Mouse (Mus musculus) layer of hippocampus, adult 2 months (tissue): ENCODE results near the gene Fam20a. TPM values are rescaled to one million over a fixed set of nuclear protein-coding genes. Genes with fewer than 3 reads are reported as not detected.

Experiments used
- DNase-seq, 2 experiments: peaks; one replicate each; pipeline ENCODE4 v3.0.0; 2022; ENCODE audit warnings: low spot score in 2 of 2
- H3K27ac ChIP-seq: fragments of 200-600 bp; 2 replicates; pipeline ENCODE4 v1.8.1; 2022
- H3K4me3 ChIP-seq: fragments of 200-600 bp; 2 replicates; pipeline ENCODE4 v1.8.1; 2022; ENCODE audit warnings: mild to moderate bottlenecking
- CTCF ChIP-seq: fragments of 200-600 bp; conservative IDR thresholded peaks from 2 replicates; pipeline ENCODE4 v1.8.1; 2022; ENCODE audit warnings: antibody characterized with exemption, mild to moderate bottlenecking, moderate library complexity
- total RNA-seq, 2 experiments: library from RNA; stranded (reverse); gene quantifications; 2 replicates each; pipeline ENCODE4 v1.2.3; 2021

The Fam20a gene
- total RNA-seq, 2 experiments from 2014 or later = 13.6 to 16.1 TPM

DNA sequence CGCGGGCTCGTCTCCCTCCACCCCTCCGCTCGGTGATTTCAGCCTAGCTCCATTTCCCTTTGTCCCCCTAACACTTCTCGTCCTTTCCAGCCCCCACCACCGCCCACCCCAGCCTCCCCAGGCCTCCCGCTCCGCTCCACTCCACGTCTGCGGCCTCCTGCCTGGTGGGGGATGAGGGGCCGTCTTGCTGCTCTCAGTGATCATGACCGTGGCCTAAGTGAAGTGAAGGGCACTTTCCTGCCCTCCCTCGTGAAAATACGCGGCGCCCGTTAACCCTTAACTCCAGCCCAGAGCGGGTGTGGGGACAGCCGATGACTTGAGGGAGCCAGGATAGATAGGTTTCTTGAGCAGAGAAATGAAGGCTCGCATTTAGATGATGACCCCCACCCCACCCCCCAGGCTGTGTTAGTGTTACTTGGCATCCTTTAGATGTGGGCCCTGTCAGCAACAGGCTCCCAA lies 70.5 kb downstream of the Fam20a start:
- Histone ChIP-seq H3K4me3 (peak overlapping the region; percentile 82), H3K27ac (peak overlapping the region; percentile 100)
- TF ChIP-seq CTCF = no peak
- DNase-seq = no peak

DNA sequence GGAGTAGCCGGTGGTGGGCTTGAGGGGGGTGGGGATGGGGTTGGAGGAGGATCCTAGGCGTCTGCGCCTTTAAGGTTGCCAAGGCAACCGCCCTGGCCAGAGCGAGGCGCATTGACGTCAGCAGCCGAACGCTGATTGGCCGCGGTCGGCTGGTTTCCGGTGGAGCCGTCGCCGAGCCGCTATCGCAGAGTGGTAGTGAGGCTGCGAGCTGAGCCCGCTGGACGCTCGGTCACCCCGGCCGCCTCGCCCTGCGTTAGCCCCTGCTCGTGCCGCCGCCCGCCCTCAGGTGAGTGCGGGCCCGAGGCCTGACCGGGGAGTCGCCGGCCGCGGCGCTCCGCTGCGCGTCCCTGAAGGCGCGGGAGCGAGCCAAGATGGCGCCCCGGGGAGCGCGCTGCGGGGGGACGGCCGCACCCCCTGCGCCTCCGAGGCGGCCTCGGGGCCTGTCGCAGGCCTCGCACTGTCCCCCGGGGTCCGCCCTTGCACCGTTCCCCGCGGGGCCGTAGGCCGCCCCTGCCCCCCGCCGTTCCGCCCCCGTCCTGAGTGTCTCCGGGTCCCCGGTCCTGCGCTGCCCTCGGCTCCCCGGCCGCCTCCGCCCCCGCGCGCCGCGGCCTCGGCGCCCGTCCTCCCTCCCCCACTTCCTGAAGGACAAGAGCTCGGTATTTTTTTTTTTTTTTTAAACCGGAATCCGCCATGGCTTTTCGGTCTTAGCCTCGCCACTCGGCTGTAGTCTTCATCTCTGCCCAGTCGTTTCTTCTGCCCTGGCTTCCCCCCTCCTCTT lies 71.1 kb downstream of the Fam20a start:
- DNase-seq = peak; percentile 92 to 94
- H3K4me3 ChIP-seq = peak overlapping the region; percentile 82
- no peak for TF ChIP-seq CTCF
- peak overlapping the region; percentile 100 for H3K27ac ChIP-seq

DNA sequence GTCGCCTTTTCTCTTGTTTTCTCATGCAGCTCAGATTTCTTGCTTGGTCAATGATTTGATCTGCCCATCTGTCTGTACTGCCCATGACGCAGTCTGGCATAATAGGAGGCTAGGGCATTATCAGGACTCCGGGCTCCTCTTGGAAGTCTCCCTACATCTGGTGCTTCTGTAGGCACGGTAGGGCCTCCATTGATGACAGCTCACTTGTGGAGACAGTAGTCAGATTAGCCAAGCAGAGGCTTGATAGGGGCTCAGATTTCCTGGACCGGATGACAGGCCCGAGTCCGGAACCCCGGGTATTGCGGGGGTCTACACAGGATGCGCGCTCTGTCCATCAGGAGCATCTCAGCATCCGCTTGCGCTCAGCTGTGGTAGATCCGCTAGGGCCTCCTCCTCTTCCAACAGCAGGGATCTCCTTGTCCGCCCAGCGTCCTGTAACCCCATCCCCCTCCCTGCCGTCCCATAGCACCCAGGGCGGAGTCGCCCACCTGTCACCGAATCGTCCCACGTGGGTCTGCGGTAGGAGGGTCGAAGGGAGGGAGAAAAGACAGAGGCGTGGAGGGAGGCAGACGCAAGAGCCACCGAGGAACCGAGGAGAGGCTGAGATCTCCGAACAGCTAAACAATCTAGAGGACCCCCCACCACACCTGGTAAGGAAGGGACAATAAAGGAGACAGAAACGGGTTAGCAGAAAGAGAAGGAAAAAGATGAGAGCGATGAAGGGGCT lies 71.9 kb downstream of the Fam20a start:
- Histone ChIP-seq H3K27ac (peak overlapping the region; percentile 100), H3K4me3 (peak overlapping the region; percentile 82)
- TF ChIP-seq CTCF = no peak
- DNase-seq = peak; percentile 88 to 91

DNA sequence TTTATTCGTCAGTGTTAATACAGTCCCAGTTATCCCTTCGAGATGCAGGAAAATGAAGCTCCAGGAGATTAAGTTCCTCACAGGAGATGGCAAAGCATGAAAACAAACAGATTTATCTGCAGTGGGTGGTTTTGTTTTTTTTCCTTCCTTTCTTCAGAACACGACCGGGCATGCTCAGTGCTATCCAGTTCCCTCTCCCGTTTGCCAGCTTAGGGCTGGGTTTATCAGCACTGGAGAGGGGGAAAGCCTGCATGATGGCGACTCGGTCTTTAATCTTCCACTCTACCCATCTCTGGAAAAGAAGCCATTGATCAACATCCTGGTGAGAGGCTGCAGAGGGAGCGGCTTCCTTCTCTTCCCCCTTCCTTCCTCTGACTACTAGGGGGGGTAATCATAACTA lies 72.9 kb downstream of the Fam20a start, which contains the start of gene Prkar1a:
Prkar1a (plus strand) TSS at position 200 of the 400 bp plus-strand sequence.
- TF ChIP-seq CTCF = no peak
- H3K27ac ChIP-seq = peak within 1 kb of the TSS; percentile 100
- peak within 1 kb of the TSS; percentile 82 for H3K4me3 ChIP-seq
- DNase-seq = peak in 1 of 2 experiments; percentile 41

DNA sequence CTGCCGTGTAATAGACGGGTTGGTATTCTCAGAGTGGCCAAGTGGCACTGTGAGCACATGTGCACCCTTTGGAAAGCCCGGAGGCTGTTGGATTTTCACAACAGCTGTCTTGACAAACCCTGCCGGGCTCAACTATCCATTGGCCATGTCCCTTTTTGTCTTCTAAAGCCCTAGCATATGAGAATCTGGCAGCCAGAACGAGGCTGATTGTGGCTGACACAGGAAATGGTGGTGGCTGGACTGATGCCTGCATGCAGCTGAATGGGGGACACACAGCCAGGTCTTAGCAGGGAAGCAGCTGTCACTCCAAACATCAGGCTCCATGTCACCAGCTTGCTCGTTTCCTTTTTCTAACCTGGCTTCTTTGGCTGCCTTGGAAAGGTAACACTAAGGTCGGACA lies 73.6 kb downstream of the Fam20a start:
- Histone ChIP-seq H3K4me3 (no peak overlapping the region; the same call in 1 of the 2 replicates), H3K27ac (peak overlapping the region; percentile 100)
- no peak for TF ChIP-seq CTCF
- DNase-seq = peak in 1 of 2 experiments; percentile 21

DNA sequence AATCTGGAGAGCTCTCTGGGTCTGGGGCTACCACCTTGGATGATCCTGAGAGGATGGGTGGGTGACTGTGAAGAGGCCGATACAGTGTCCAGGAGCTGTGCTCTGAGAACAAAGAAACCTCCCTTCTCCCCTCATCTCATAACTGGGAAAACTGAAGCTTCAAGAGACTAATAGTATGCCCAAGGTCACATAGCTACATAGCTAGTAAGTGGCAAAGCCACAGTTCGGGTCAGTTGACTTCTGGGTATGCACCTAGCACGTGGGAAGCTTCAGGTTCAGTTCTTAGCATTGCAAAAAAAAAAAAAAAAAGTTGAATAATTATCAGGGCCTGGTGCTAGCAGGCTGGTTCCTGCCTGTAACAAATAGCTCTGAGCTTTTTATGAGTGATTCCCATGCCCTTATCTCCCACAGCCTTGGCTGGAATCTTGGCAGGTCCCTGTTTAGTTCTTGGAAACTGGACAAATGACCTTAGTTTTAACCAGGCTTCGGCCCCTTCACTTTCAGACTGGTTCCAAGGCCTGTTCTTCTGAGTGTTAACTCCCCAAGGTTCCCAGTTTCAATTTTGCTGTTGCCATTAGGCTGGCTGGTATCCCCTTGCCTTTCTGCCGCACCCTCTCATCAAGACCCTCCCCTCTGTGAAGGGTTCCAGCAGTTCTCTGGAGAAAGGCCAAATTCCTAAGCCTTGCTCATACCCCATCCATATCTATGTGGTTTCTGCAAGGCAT lies 80.4 kb downstream of the Fam20a start:
- Histone ChIP-seq H3K4me3 (no peak overlapping the region), H3K27ac (no peak overlapping the region)
- no peak for DNase-seq
- no peak for TF ChIP-seq CTCF

DNA sequence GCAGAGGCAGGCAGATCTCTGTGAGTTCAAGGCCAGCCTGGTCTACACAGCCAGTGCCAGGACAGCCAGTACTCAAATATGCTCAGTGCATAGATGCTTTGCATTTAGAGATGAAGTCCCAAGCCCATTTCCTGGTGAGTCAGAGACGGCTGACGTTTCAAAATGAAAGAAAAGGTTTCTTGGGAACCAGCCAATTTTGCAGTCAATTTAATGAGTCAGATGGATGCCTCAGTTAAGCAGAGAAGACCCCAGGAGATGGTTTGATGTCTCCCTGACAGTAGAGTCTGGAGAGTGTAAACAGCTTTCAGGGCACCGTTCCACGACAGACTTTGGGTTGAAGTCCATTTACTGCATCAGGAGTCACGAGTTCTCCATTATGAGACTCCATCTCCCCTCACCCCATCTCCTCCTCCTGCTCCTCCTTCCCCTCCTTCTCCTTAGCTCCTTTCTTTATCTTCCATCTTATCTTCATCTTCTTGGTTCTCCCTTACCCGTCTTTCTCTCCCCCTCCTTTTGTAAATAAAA lies 86.1 kb downstream of the Fam20a start:
- Histone ChIP-seq H3K27ac (no peak overlapping the region), H3K4me3 (no peak overlapping the region)
- no peak for TF ChIP-seq CTCF
- no peak for DNase-seq

DNA sequence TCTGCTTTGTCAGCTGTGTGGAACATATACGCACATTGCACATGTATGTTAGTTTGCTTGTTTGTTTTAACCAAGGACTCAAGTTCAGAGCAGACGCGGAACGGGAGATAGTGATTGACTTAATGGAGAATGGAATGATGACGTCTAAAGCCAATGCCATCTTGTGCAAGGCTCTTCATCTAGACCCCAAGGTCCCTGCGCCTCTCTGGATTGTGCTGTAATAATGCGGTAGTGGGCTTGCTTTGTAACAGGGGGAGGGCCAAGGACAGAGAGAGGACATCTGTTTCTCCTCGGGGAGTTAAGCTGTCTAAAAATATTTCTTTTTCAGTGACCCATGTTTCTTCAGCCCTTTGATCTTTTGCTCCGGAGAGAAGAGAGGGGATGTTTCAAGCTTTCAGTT lies 87.2 kb downstream of the Fam20a start:
- H3K4me3 ChIP-seq = no peak overlapping the region
- no peak for TF ChIP-seq CTCF
- H3K27ac ChIP-seq = no peak overlapping the region
- no peak for DNase-seq

DNA sequence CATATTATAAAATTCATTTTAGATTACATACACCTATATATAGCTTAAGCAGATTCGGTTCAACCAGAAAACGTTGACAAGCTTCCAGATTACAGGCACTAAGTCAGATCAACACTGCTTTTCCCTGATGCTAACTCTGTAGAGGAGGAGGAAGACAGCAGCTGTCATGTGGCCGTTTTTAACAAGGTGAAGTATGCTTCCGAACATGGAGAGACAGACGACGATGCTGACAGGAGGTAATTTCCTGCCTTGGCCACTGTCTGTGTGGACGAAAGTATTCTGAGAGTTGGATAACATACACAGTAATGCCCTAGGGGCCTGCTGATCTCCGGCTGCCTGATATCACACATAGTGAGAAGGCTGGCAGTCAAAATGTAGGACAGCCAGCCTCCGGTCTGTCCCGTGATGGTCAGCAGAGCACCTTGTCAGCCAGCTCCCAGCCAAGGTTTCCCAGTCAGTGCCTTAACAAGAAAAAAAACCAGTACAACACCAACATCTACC lies 93.0 kb downstream of the Fam20a start:
- Histone ChIP-seq H3K4me3 (no peak overlapping the region), H3K27ac (no peak overlapping the region)
- DNase-seq = no peak
- TF ChIP-seq CTCF = no peak

DNA sequence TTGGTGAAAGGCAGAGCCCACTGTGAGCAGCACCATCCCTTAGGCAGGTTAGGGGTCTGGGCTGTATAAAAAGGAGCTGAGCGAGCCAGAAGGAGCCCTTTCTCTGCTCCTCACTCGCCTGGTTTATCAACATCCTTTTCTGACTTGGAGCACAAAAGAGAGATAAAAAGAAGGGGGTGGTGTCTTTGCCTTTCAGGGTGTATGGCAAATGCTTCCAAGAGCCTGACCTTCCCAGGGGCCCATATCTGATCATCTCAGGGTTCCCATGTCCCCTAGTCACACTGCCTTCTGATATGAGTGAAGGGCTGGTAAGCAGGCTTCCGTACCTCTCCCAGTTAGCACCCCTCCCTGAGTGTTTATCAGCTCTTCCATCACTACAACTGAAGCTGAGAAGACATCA lies 94.0 kb downstream of the Fam20a start:
- no peak for TF ChIP-seq CTCF
- no peak for DNase-seq
- no peak overlapping the region for H3K4me3 ChIP-seq

DNA sequence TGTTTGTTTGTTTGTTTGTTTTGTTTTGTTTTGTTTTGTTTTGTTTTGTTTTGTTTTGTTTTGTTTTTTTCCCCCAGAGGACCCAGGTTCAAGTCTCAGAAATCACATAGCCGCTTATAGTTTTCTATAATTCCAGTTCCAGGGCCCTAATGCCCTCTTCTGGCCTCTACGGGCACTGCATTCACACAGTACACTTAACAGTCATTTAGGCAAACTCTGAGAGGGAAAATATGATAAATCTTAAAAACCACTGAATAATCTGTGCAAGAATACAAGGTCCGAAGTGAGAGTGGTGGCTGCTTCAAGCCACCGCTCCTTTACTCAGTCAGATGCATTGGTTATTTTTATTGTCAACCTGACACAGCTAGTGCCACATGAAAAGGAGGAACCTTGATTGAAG lies 94.4 kb downstream of the Fam20a start:
- Histone ChIP-seq H3K27ac (no peak overlapping the region), H3K4me3 (no peak overlapping the region)
- DNase-seq = no peak
- peak; percentile 59 for TF ChIP-seq CTCF

More for the DNA sequence above, 94.0 kb downstream of the Fam20a start:
- no peak overlapping the region for H3K27ac ChIP-seq

DNA sequence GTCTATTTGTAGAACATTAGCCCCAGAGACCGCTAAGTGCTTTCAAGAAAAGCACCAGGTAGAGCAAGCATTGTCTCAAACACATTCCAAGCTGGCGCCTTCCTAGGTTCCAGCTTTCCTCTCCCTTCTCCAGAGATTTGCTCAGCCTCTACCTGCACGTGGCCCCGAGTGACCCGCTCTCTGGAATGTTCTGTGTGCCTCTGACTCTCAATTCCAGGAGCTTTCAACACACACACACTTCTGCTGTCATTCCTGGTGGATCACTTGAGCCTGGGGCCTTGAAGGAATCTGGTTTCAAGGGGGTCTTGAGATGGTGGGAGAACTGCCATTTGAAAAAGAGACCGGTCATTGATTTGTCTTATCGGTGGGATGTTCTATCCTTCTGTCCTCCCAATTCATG lies 98.8 kb downstream of the Fam20a start:
- DNase-seq = no peak
- Histone ChIP-seq H3K4me3 (no peak overlapping the region), H3K27ac (no peak overlapping the region)
- TF ChIP-seq CTCF = no peak

DNA sequence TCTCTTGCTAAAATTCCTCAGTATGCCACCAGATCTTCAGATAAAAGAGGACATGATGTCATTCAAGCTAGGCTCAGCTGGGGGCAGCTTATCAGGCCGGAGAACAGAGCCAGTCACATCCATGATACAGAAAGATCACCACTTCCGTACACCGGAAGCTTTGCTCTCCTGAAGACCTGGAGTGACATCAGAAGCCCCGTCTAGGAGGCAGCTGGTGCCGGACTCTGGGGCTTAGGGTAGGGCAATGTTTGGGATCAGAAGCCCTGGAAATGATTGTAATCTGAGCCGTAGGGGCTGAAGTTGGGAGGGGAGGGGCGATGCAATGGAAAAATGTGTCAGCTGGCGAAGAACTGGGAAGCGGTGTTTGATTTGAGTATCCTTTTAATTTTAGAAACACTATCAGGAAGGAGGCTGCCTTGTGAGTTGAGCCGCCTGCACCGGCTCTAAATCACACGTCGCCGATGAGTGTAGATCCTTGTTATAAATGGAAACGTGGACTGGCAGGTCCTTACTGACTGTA lies 99.5 kb downstream of the Fam20a start:
- Histone ChIP-seq H3K4me3 (no peak overlapping the region), H3K27ac (no peak overlapping the region; the same call in 1 of the 2 replicates)
- DNase-seq = no peak
- no peak for TF ChIP-seq CTCF
